Mouse (Mus musculus) cerebellum, adult 2 months (tissue): ENCODE results near the gene Itpkb. TPM values are rescaled to one million over a fixed set of nuclear protein-coding genes. Genes with fewer than 3 reads are reported as not detected.

Source experiments
- DNase-seq, 2 experiments: peaks; one replicate each; pipeline ENCODE4 v3.0.0; 2021
- H3K27ac ChIP-seq: fragments of 200-500 bp; 2 replicates; pipeline ENCODE4 v1.5.1; 2012; ENCODE audit warnings: low read length, control low read depth, inconsistent platforms; ENCODE audit not compliant: insufficient read depth
- H3K27me3 ChIP-seq: fragments of 200-500 bp; 2 replicates; pipeline ENCODE4 v1.6.1; 2012; ENCODE audit warnings: inconsistent platforms, mild to moderate bottlenecking, low read length, moderate library complexity; ENCODE audit not compliant: control insufficient read depth, insufficient read depth
- H3K4me1 ChIP-seq: fragments of 200-500 bp; 2 replicates; pipeline ENCODE4 v1.6.1; 2011; ENCODE audit warnings: low read length; ENCODE audit not compliant: control insufficient read depth, insufficient read depth
- H3K4me3 ChIP-seq: fragments of 200-500 bp; replicated peaks from 2 replicates; pipeline ENCODE3; 2011; ENCODE audit warnings: mild to moderate bottlenecking, low read depth, low read length, control low read depth; ENCODE audit not compliant: insufficient read depth
- CTCF ChIP-seq: fragments of 200-500 bp; IDR thresholded peaks from 2 replicates; pipeline ENCODE4 v1.5.1; 2011; ENCODE audit warnings: low read depth, mild to moderate bottlenecking, control low read depth, low read length, moderate library complexity, borderline replicate concordance; ENCODE audit not compliant: insufficient read depth
- POLR2A ChIP-seq: fragments of 200-500 bp; IDR thresholded peaks from 2 replicates; pipeline ENCODE4 v1.6.1; 2011; ENCODE audit warnings: low read length, control low read depth, borderline replicate concordance; ENCODE audit not compliant: insufficient read depth
- WGBS: fragments of 180-500 bp; shearing (Covaris S2); methylation state at CpG from one replicate; pipeline ENCODE4 v1.1.7; 2018; 5-methylcytosine and 5-hydroxymethylcytosine counted together
- polyA plus RNA-seq: library from polyadenylated mRNA; depleted of rRNA; stranded (reverse); fragments of >200 nt; gene quantifications from 2 replicates; pipeline ENCODE4 v1.2.3, GENCODE M21; 2012

Itpkb gene
- polyA plus RNA-seq, 1 experiment = 34.1 TPM

DNA sequence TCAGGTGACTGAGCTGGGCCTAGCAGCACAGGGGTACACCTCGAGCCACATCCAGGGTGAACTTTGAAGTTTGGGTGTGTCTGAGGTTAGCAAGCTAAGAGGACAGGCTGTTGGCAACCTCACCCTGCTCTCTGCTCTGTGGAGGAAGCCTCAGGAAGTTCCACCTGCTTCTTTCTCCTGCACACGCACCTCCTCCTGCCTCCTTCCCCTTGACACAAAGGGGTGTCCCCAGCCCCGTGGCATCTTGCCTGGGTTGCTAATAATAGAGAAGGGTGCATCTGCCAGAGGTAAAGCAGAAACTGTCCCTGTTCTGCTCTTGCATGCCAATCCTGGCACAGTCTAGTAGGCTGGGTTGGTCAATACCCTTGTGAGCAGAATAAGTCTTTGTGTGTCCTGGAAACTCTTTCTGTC lies 60.0 kb downstream of the Itpkb start:
- TF ChIP-seq POLR2A (no peak), CTCF (no peak)
- Histone ChIP-seq H3K27me3 (no peaks in the 10 kb centered on the region), H3K27ac (peak overlapping the region; percentile 41; the same call in 1 of the 2 replicates), H3K4me1 (peaks cover 16% of the 10 kb centered on the region), H3K4me3 (no peak overlapping the region)
- DNase-seq = peak; percentile 50 to 75
- 19% methylated on average over 3 of the region's 3 CpGs for WGBS

GRCm38 (mm10) chr1:180390746-180391574 lies 60.7 kb downstream of the Itpkb start:
- peaks cover 16% of the 10 kb centered on the region for H3K4me1 ChIP-seq
- H3K4me3 ChIP-seq = no peak overlapping the region
- WGBS = 73% methylated on average over 10 of the region's 10 CpGs
- peak overlapping the region; percentile 41; the same call in 1 of the 2 replicates for H3K27ac ChIP-seq
- TF ChIP-seq CTCF (no peak), POLR2A (no peak)
- no peaks in the 10 kb centered on the region for H3K27me3 ChIP-seq
- no peak for DNase-seq

DNA sequence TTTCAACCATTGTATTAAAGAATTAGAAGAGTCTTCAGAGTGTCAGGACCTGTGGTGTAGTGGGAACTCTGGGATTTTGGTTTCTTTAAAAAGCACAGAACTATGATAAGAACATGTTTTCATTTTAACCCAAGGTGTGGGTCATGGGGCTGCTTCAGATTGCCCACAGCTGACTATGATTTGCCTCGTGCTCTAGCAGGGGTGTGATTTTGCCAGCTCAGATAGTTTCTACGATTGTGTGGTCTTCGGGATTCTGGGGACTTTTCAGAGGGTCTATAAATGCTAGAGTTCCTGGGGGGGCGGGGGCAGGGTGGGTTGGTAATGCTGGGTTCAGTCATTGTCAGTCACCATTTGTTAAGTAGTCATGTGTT lies 61.3 kb downstream of the Itpkb start:
- no peaks in the 10 kb centered on the region for H3K27me3 ChIP-seq
- H3K4me3 ChIP-seq = no peak overlapping the region
- WGBS = 89% methylated on average over 4 of the region's 4 CpGs
- DNase-seq = no peak
- H3K27ac ChIP-seq = no peak overlapping the region
- no peak for TF ChIP-seq POLR2A
- TF ChIP-seq CTCF = no peak
- peaks cover 16% of the 10 kb centered on the region for H3K4me1 ChIP-seq

DNA sequence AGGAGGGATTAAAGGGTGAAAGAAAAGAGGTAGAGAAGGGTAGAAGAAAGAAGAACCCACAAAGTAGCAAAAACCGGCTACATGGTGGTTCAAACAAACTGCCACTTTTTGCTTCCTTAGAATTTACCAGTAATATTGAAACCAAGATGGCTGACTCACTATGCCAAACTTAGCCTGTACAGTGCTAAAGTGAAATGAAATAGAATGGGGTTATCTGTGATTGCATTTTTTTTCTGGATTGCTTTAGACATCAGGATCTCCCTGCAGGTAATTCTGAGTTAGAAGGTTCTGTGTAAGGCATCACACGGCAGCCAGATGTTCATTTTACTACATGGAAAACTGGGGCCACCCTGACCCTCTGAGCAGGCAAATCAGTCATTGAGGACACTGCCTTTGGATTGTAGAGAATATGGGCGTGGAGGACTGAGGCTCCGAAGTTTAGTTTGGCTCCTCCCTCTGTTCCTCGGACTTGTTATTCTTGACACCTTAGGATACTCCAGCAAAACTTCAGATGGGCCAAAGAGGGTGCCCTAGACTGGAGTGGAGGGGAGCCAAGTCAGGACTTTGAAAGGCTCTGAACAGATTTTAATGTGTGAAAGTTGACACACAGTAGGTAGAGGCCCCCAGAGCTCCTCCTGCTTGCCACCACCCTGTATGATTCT lies 62.0 kb downstream of the Itpkb start:
- TF ChIP-seq CTCF (no peak), POLR2A (no peak)
- no peak for DNase-seq
- no peaks in the 10 kb centered on the region for H3K27me3 ChIP-seq
- H3K27ac ChIP-seq = no peak overlapping the region
- WGBS = 90% methylated on average over 5 of the region's 5 CpGs
- peaks cover 16% of the 10 kb centered on the region for H3K4me1 ChIP-seq
- H3K4me3 ChIP-seq = no peak overlapping the region

DNA sequence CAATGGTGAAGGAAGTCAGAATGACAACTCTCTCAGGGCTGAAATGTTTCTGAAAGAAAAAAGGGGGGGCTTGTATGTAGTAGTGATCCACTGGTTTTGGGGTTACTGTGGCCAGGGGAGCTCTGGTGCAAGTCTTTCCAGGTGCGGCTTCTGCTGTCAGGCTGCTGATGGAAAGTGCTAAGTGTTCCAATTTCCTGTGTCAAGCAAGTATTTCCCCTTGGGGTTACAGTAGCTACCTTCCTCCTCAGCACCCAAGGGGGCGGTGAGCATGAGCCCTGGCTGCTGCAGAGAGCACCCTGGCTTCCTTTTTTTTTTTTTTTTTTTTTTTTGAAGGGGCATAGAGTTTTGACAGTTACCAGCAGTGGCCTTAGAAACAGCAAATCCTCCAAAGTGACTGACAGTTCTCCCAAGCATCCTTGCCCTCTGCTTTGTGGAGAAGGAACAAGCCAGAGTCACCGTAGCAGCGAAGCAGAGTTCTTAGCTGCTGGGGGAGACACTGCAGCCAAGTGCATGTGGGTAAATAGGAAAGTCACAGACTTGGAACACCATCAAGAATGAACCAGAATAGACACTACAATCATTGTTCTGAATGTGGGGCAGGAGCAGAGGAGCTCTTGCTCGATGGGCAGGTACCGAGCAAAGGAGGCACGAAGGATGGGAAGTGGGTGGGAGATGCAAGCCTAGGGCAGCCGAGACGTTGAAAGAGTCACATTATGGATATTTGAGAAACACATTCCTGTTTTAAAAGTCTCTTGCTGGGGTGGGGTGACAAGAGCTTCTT lies 62.9 kb downstream of the Itpkb start:
- H3K27ac ChIP-seq = no peak overlapping the region; the same call in 1 of the 2 replicates
- no peaks in the 10 kb centered on the region for H3K27me3 ChIP-seq
- TF ChIP-seq CTCF (no peak), POLR2A (no peak)

GRCm38 (mm10) chr1:180393873-180394272 lies 63.6 kb downstream of the Itpkb start:
- no peaks in the 10 kb centered on the region for H3K27me3 ChIP-seq
- TF ChIP-seq CTCF = no peak
- TF ChIP-seq POLR2A = no peak
- 84% methylated on average over 12 of the region's 12 CpGs for WGBS
- H3K4me3 ChIP-seq = no peak overlapping the region
- DNase-seq = no peak
- no peak overlapping the region; the same call in 1 of the 2 replicates for H3K27ac ChIP-seq
- H3K4me1 ChIP-seq = peaks cover 16% of the 10 kb centered on the region

More for the DNA sequence above, 62.9 kb downstream of the Itpkb start:
- DNase-seq = no peak
- H3K4me3 ChIP-seq = no peak overlapping the region
- WGBS = 60% methylated on average over 9 of the region's 9 CpGs
- peaks cover 16% of the 10 kb centered on the region for H3K4me1 ChIP-seq

- Histone ChIP-seq H3K4me3 (no peak overlapping the region), H3K4me1 (peaks cover 12% of the 10 kb centered on the region), H3K27ac (no peak overlapping the region), H3K27me3 (no peaks in the 10 kb centered on the region)
- WGBS = 82% methylated on average over 5 of the region's 5 CpGs
- TF ChIP-seq POLR2A = no peak
- TF ChIP-seq CTCF = no peak
- no peak for DNase-seq
Measured at GRCm38 (mm10) chr1:180397734-180398133, 67.4 kb downstream of the Itpkb start.

DNA sequence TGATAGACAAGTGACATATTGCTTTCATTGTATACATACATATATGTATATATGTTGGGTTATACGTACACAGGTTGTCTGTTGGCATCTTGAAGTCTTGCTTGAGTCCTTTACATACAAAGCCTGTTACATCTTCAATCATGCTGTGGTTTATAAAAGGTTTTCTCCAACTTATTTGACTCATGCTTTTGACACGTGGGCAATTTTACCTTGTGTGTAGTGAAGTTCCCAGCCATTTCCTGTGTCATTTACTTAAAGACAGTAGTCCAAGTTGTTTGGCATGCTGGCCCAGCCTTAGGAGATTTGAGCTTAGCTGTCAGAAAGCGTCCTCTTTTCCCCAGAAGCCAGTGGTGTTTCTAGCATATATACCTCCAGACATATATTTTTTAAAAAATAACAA lies 68.2 kb downstream of the Itpkb start:
- H3K27ac ChIP-seq = no peak overlapping the region
- no peaks in the 10 kb centered on the region for H3K27me3 ChIP-seq
- whole genome bisulfite sequencing = 85% methylated on average over 3 of the region's 3 CpGs
- no peak for TF ChIP-seq POLR2A
- no peak for TF ChIP-seq CTCF
- H3K4me3 ChIP-seq = no peak overlapping the region
- peaks cover 10% of the 10 kb centered on the region for H3K4me1 ChIP-seq
- no peak for DNase-seq
